Mouse (Mus musculus) granulocyte monocyte progenitor cell, adult 5-6 weeks (primary cell): ENCODE measurements around the gene Bean1. TPM values are rescaled to one million over a fixed set of nuclear protein-coding genes. Genes with fewer than 3 reads are reported as not detected.
A peak's percentile ranks its signal among the peaks of the same experiment; 100 is the strongest.

Experiments
- ATAC-seq: replicated peaks from 2 replicates; pipeline ENCODE4 v1.8.0; 2016; ENCODE audit warnings: mild to moderate bottlenecking, moderate TSS enrichment, inconsistent platforms; ENCODE audit not compliant: poor library complexity, severe bottlenecking
- total RNA-seq, 2 experiments: library from RNA; stranded (forward) in 1 of 2; stranded (reverse) in 1 of 2; fragments of 200-712, 200-1000 nt in 1 of 2; fragments of >200 nt in 1 of 2; fragmentation: Nextera tagmentation in 1 of 2; gene quantifications; 2 replicates each; pipeline ENCODE4 v1.2.3; 2014 to 2017

The Bean1 gene
- total RNA-seq (2014; fragmentation: Nextera tagmentation) (not detected in 2 replicates), total RNA-seq (2017) (not detected in 2 replicates)

- ATAC-seq = peak; percentile 75
These were observed at the start of gene Bean1 for GRCm38 (mm10) chr8:104170118-104171049. TSS of gene Bean1 (plus strand) at chr8:104170442.

- ATAC-seq = no peak
These were observed 48.4 kb upstream of the Bean1 start for GRCm38 (mm10) chr8:104121640-104122416.

GRCm38 (mm10) chr8:104123080-104123657 is 47.1 kb upstream of the Bean1 start:
- ATAC-seq = no peak

- no peak; the same call in 1 of the 2 replicates for ATAC-seq
These were observed 45.7 kb upstream of the Bean1 start for GRCm38 (mm10) chr8:104124534-104124933.

GRCm38 (mm10) chr8:104127160-104127883 is 42.9 kb upstream of the Bean1 start:
- ATAC-seq = no peak

GRCm38 (mm10) chr8:104130916-104131315 is 39.3 kb upstream of the Bean1 start:
- no peak for ATAC-seq

- peak; percentile 69 for ATAC-seq
These were observed 38.7 kb upstream of the Bean1 start for GRCm38 (mm10) chr8:104131414-104131975.

- ATAC-seq = no peak
These were observed 35.7 kb upstream of the Bean1 start for GRCm38 (mm10) chr8:104134521-104134920.

GRCm38 (mm10) chr8:104136277-104136676 is 34.0 kb upstream of the Bean1 start:
- ATAC-seq = no peak

- no peak for ATAC-seq
These were observed 32.6 kb upstream of the Bean1 start for GRCm38 (mm10) chr8:104137636-104138035.

- no peak for ATAC-seq
These were observed 29.6 kb upstream of the Bean1 start for GRCm38 (mm10) chr8:104140611-104141010.

- no peak for ATAC-seq
These were observed 27.8 kb upstream of the Bean1 start for GRCm38 (mm10) chr8:104142415-104142814.

GRCm38 (mm10) chr8:104143379-104143778 is 26.9 kb upstream of the Bean1 start:
- ATAC-seq = no peak

- ATAC-seq = no peak
These were observed 25.6 kb upstream of the Bean1 start for GRCm38 (mm10) chr8:104144434-104145216.

GRCm38 (mm10) chr8:104145981-104146689 is 24.1 kb upstream of the Bean1 start:
- peak; percentile 83 for ATAC-seq

- ATAC-seq = 0 out of 2 replicates have a peak, but pooled peaks have one; percentile 19
These were observed 23.3 kb upstream of the Bean1 start for GRCm38 (mm10) chr8:104146717-104147494.

- ATAC-seq = no peak
These were observed 22.3 kb upstream of the Bean1 start for GRCm38 (mm10) chr8:104147947-104148346.
